Mouse (Mus musculus): ENCODE data around the gene Txk. TPM values are rescaled to one million over a fixed set of nuclear protein-coding genes. Genes with fewer than 3 reads are reported as not detected.

Gene Txk
- polyA plus RNA-seq, 2 experiments from 2014 or later, result 69.9 to 78.6 TPM

DNA sequence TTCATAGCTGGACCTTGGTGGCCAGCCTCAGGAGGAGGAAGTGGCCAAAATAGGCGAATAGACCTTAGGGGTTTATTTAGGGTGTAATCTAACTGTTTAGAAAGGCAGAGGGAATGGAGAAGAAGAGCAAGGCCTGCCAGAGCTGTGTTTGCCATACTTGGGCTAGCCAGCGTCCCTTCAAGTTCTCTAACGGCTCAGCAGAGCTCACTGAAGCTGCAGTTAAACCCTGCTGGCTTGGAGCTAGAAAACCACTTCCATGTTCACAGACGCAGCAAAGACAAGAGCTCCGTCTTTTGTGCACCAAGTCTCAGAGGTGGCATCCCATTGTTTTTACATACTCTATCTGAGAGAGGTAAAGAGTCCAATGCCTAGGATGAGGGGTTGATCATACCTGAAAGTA, 2.4 kb downstream of the Txk start:
- no peak for ATAC-seq

DNA sequence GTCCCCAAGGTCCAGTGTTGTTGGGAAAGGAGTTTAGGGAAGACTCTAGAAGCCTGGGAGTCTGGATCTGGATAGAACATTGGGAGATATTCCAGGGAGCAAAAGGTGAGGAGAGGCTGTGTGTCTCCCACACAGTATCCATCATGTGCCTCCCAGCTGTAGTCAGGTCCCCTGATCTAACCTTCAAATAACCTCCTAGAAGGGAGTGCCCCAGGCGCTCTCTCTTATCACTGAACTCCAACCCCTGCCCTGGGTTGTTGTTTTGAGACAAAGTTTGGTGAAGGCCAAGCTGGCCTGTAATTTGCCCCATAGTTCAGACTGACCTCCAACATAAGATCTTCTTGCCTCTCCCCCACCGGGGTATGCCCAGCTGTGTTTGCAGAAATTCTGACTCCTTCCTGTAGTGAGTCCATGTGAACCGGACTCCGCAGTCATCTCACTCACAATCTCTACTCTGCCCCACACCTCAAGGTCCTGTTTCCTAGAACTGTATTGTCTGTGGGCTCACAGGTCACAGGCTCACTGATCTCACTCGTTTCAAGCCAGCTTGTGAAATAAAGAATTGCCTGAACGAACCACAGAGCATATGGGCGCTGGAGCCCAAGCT, 3.8 kb downstream of the Txk start:
- no peak for ATAC-seq

DNA sequence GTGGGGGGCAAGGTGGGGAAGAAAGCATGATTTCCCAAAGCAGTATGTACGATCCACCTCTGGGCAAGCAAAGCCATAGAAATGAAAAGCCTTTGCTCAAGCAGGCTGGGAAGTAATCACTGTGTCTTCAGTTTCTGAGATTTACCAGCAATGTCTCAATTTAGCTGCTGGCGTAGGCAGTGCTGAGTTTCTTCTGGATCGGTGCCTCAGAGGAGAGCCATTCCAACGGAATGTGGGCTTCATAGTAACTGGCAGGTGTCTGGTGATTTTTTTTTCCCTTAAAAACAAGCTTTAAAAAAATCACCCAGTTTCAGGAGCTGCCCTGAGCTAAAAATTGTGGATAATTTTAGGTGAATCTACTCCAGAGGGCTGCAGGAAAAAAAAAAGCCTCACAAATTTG, 5.2 kb downstream of the Txk start:
- ATAC-seq, result no peak

DNA sequence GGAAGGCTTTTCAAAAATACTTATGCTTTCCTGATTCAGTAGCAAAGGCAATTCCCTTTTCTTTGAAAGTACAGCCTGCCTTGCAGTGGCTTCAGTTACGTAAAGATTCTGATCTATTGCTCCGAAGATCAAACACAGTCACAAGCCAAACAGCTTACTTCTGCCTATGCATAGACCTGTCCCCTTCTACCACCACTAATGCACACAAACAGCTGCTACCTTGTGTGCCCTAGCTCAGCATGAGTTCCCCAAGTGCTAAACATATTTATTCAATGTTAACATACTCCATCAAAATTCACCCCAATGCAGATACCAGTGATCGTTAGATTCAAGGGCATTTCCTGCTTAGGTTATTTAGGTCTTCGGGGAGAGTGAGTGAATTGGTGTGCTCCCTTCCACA, 6.1 kb downstream of the Txk start:
- peak; percentile 44 for ATAC-seq

DNA sequence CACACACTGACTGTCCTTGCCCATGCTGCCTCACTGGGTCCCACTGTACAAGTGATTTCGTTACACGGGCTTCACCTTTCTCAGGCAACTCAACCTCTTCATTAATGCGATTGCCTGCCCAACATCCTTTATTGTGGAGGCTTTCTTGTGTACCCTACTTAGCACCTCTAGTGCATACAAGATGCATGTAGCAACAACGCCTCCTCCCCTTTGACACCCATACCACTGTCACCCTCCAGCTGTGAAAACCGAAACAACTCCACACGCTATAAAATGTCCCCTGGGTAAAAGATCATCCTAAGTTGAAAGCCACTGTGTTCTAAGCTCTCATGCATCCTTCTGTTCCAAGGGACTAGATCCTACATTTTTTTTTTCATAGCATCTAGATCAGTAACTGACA, 9.5 kb downstream of the Txk start:
- ATAC-seq, result no peak

DNA sequence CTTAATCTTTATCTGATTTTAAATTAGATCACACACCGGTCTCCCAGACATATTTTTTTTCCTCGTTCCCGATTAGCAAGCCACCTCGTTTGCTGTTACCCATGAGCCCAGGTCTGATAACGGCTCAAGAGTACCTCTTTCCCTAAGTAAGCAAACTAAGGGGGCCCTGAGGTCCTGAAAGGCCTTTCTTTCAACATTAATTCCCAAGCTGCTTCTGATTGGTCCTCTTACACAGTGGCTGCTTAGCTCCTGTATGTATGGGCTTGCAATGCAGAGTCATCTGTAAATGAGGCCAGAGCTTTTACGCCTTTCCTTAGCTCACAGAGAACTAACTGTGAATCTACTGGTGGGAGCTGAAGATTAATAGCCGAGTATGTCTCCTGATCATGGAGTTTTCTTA, 15.7 kb downstream of the Txk start:
- no peak for ATAC-seq

DNA sequence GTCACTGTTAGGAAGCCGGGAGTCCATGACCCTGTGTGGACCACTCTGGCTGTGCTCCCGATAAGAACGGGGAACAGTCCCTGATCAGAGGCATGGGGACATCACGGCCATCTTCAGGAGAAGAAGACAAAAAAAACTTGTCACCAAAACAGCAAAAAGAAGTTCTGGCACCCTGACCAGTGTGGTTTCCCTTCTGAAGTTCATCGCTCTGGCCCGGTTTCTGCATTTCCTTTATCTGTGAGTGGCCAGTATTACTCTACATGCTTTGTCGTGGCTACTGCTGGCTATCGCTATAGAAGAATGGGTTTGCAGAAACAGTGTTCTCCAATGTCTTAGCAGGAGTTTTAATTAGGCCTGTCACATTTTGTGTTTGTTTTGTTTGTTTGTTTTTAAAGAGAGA, 16.1 kb downstream of the Txk start:
- ATAC-seq, result no peak

DNA sequence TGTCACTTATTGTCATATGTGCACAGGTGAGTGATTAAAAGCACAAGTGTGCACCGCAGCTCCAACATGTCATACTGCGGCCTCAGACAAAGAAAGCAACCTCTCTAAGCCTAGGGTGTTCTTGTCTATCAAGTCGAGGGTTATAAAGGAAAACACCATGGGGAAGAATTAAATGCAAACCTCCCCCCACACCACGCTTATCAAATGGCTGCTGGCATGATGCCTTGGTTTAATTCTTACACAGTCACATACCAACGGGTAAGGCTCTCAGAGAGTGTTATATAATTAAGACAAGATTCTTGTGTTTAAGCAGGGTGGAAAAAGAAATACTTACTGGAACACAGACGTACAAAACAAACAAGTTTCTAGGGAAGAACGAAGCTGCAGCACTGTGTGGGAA, 16.8 kb downstream of the Txk start:
- no peak for ATAC-seq

DNA sequence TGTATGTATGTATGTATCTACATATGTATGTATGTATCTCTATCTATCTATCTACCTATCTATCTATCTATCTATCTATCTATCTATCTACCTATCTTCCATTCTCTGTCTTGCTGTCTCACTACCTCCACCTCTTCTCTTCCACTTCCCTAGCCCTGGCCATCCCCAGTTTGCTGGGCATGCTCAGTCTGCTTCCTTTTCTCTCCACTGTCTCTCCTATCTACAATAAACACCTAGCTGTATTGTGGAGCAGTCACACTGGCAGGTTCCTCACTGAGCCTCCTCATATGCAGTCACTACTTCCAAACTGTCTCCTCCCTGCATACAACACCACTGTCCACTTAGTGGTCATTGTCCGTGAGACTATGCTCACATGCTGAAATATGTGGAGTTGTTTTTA, 19.7 kb downstream of the Txk start:
- no peak for ATAC-seq

DNA sequence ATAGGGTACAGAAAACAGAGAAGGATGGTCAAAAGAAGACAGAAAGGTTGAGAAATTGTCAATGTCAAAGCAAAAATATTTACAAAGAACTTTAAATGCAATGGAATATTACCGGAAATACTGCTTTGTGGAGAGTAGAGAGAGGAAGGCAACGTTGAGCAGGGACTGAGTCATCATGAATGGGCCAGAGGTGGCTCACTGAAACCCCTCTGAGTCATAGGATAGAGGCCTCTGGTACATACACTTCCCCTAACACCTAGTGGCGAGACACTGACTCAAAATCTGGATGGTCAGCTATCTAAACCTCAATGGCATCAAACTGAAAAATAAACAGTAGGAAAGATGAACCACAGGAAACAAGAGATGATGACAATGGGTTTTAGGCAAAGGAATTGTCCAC, 27.2 kb downstream of the Txk start:
- ATAC-seq, result peak; percentile 43

DNA sequence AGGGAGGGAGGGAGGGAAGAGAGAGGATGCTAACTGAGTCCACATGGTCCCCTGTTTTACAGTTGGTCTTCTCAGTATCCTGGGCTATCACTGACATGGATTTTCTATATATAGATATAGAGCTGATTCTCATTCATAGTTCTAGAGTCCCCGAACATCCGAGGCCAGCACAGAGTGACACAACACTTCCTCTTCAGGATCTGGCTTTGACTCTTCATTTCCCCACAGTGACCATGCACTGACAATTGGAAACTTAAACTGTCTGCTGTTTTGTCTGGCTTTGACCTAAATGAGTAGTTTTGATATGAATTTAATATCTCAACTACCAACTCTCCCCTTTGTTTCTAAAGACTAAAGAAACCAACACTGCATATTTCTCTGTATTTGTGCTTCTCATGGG, 29.1 kb downstream of the Txk start:
- ATAC-seq, result no peak

DNA sequence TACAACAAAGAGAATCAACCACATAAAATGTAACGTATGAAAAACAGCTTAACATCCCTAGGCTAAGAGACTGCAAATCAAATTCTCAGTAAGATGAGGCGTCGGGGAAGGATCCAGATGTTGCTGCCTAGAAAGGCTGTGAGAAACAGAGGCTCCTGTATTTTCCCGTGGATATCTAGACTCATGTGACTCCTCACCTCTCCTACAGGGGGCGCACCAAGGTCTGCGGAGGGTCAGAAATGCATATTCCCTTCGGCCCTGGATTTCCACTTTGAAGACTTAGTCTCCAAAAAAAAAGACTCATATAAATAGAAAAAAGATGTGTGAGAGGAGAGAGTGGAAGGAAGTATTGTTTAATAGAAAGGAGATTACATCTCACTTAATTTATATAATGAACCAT, 32.0 kb downstream of the Txk start:
- ATAC-seq, result peak; percentile 73

DNA sequence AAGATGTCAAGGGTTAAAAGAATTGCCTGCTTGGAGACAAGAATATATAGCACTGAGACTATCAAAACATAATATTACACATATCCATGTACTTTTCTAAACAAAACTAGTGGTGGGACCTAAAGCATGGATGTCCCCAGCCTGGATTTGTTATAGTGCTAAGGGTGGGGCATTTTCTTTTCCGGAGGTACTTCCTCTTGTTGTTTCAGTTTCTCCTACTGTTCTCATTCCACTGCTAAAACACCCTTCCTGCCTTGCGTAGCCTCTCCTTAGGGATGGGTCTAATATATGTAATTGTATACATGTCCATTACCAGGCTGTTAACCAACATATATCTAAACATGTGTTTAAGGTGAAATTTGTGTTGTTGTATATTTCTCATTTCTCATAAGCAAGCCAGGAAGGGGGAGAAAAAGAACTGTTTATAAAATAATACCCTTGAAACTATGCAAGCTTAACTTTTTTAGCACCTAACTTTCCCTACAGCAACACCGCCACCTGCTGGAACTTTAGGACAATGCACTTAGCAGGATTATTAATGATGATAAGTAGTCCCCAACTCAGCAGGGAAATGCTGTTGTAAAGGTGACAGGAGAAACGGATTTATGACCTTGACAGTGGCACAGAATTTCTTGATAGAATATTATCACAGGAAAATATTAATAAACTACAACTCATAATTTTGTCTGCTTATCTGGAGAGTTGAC, 41.9 kb downstream of the Txk start:
- peak; percentile 82 for ATAC-seq

DNA sequence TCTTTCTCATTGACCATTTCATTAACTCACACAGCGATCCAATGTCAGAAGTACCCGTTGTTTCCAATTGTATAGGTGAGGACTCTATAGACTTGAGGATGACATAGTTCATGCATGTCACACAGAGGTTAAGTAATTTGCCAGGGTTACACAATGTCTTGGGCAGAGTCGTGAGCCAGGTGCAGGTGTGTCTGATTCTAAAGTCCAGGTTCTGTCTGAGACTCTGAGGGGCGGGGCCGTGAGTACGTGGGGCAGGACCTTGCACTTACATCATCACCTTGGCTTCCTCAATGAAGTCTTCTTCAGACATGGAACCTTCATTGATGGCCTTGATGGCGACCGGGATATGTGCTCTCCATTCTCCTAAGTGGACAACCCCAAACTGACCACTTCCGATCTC, 42.6 kb downstream of the Txk start:
- no peak for ATAC-seq

DNA sequence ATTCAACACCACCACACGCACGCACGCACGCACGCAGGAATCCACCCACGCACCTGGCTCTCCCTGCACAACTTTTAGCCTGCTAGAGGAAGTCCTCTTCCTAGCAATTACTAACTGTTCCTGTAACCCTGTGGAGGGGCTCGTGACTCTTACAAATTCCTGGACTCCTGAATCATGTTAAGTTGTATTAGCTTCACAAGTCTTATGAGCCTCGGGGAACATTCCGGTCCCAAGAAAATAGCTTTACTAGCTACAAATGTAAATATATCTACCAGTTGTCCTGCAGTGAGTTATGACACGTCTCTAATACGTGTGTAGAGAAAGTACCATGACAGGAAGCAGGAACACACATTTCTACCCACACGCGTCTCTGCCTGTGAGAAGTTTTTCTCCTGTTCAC, 43.1 kb downstream of the Txk start:
- no peak for ATAC-seq

DNA sequence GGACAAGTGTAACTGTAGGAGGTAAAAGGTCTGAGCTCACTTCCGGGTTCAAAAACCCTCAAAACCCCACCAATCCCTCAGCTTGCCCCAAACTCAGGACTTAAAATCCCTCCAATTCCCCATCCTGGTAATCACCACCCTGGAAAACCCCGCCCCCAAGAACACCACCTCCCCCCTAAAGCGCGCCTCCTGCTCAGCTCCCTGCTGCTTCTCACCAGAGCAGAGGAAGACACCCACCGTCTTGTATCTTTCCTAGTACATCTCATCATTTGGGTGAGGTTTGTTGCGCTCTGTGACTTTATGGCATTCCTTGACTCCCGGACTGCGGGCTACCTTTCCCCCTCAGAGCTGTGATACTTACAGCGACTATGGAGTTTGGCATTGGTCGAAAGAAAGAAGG, 45.9 kb downstream of the Txk start:
- ATAC-seq, result no peak

DNA sequence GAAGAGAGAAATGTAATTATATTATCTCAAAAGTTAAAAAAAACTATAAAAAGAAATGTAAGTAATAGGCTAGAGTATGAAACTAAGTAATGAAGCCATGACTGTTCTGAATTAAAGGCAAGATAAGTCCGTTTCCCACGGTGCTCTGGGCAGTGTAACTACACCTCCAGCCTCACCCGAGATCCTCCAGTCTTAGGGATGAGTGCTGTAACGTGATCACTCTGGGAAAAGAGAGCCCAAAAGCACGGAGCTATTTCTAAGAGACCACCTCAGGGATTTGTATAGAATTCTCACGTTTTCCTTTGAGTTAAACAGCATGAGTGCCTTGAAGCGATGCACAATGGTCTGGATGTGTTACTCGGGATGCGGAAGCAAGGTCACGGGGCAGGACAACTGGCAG, 46.5 kb downstream of the Txk start:
- no peak for ATAC-seq

DNA sequence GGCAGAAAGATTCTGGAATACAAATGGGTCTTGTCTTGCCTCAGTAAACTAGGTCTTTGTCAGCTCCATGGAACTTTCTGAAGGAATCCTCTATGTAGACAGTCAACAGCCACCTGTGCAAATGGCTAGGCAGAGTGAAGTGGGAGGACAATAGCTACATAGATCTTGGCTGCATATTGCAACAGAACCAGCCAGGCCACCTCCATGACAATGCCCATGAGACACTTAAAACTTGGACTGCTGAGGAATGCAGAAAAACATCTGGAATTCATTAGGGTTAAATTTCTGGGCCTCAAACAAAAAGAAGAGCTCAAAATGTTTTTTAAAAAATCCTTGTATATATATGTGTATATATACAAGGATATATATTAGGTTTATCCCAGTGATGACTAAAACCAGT, 50.4 kb downstream of the Txk start:
- ATAC-seq, result no peak

DNA sequence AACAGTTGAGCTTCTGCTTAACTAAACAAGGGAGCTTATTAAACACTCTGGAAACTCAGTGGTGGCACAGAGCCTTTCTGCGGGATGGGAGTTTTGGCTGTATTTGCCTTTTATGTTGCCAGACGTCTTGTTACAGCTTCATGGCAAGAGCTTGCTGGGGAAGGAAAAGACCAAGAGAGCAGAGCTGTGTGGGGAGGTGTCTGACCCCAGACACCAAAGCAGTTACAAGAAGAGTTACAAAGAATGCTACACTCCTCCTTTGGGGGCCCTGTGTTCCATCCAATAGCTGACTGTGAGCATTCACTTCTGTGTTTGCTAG, 53.1 kb downstream of the Txk start:
- no peak for ATAC-seq

DNA sequence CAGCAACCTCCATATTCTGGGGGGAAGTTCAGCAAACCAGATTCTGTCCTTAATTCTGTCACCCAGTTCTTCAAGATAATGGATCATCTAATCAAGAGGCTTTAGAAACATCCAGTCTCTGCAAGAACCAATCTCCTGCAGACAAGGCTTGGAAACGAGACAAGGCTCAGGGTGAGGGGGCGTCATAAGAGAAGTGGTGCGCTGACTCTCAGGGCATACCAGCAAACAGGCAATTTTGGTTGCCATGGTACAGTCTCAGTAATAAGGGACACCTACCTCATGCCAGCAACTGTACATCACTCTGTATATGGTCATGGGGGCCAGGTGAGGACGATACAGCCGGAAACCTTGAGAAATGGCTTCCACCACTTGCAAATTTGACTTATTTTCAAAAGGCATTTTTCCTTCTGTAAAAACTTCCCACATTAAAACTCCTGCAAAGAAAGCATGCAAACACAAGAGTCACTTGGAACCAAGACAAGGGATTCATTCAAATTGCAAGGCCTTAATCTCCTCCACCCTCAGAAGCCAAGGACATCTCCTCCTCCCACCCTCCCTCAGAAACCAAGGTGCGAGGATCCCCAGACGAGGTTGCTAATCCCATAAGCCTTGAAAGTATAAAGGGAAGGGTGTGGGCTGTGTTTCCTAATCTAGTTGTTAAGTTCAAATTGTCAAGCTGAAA, 53.6 kb downstream of the Txk start:
- no peak for ATAC-seq

DNA sequence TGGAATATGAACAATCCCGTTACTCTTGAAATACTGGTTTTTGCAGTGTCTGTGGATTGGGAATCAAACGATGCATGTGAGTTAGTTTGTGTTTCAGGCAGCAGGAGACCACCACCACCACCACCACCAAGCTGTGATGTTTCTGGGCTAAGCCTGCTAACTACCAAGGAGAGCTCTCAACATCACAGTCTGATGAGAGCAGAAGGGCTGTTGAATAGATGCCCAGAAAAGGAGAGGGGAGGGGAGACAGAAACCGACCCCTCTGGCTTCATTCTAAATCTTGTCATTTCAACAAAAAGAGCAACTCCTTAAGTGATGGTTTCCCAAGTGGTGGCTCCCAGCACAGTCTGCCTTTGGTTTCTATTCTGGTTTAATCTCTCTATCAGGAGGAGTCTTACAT, 54.2 kb downstream of the Txk start:
- ATAC-seq, result no peak

DNA sequence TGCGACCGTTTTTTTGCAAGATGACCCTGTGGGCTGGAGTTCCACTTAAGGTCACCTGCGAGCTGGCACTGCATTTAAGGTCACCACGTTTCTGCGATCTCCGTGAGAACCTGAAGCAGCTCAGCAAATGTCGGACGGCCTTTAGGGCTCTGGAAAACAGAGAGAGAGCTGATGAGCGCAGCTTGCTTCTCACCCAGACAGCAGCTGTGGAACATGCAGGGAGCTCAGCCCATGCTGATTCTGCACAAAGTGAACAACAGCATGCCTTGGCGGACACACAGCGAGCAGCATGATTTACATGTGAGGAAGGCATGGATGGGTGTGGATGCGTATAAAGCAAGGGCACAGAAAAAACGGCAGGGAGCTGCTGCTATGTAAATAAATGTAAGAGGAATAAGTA, 56.1 kb downstream of the Txk start:
- ATAC-seq, result no peak

DNA sequence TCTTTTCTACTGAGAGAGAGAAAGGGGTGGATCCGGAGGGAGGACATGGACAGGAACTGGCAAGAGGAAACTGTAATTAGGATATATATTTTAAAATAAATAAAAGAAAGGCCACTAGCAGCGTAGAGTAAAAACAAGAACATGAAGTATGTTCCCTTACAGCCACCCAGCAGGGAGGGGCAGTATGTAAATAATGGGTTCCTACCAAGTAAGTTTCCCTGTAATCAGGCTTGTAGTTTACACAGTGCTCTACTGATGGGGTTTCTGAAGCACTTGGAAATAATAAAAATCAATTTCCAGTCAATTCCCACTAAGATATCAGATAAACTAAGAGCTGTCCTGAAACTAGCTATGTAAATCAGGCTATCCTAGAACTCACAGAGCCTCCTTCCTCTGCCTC, 57.9 kb downstream of the Txk start:
- ATAC-seq, result no peak

DNA sequence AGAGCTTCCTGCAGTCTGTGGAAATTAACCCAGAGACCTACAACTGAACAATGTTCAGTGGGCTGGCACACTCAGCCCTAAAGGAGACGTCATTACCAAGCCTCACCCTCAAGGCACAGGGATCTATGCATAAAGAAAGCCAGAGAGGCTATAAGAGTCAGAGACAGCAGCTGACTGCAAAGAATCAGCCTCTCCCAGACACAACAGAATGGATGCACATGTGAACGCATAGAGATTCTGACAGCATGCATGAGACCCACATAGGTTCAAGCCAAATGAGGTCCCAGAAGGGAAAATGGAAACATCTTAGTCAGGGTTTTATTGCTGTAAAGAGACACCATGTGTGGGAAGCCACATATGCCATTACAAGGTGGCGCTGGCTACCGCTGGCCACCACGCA, 62.1 kb downstream of the Txk start:
- no peak for ATAC-seq

DNA sequence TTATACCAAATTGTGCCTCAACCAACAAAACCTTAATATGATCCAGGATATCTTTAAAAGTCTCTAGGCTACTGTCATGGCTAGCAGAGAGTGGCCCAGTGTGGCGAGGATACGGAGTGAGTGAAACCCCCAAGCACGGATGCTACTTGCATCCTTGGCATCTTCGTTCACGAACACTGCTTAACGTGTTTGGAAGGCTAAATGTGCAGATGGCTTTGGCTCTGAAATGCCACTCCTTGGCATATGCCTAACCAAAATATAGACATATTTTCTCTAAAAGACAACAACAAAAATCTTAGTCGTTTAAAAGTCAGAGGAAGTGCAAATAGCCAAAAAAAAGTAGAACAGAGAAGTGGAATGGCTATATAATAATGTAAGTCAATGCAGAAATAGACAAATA, 63.0 kb downstream of the Txk start:
- ATAC-seq, result no peak

Measured in CD4-positive, CD25-positive, alpha-beta regulatory T cell, adult 4 months (primary cell).